Mouse (Mus musculus): Measurements from ENCODE around the gene B830017H08Rik. TPM values are rescaled to one million over a fixed set of nuclear protein-coding genes. Genes with fewer than 3 reads are reported as not detected.
A peak's percentile ranks its signal among the peaks of the same experiment; 100 is the strongest.

Gene B830017H08Rik
- polyA plus RNA-seq (2014; fragmentation: Nextera tagmentation; extraction: Ambion mirVana), result not detected in 2 replicates

DNA sequence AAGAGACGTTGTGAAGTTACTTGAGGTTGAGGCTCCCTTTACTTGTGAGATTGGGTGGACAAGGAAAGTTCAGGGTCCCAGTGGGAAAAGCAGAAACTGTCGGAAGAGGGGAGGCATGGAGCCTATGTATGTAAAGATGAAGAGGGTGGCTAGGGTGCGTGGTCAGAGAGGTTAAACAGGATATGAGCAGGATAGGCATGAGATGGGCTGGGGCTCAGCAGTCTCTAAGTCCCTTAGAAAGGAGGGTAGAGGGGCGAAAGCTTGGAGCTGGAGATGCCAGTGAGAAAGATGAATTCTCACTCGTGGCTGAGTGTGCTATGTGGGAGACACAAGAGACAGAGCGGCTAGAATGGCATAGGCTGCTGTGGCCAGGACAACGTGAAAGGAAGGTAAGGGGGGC is at the start of gene B830017H08Rik:
Gene B830017H08Rik (plus strand): TSS at position 301 of the 400 bp plus-strand sequence.
- peak within 1 kb of the TSS; percentile 71 for H3K9ac ChIP-seq (replicated peaks; ENCODE audit: low read length)
- no peak for ATAC-seq (replicated peaks; ENCODE audit: insufficient number of reproducible peaks, low FRiP score, low TSS enrichment, low read depth)
- no peaks in the 10 kb centered on the region for H3K9me3 ChIP-seq (replicated peaks; ENCODE audit: control insufficient read depth, low read length)
- no peaks in the 10 kb centered on the region for H3K36me3 ChIP-seq (replicated peaks; ENCODE audit: control insufficient read depth, insufficient read depth, low read depth, low read length)
- 0 out of 2 replicates have a peak within 1 kb of the TSS, but pooled peaks have one; percentile 20 for H3K27ac ChIP-seq (replicated peaks; ENCODE audit: low read depth, low read length)
- peaks cover 5% of the 10 kb centered on the region; the same call in 1 of the 2 replicates for H3K4me1 ChIP-seq (ENCODE audit: control insufficient read depth, insufficient read depth, low read length)
- H3K4me2 ChIP-seq (ENCODE audit: low read depth, low read length), result peak within 1 kb of the TSS; percentile 99
- WGBS, result 20% methylated on average over 7 of the region's 7 CpGs
- peak within 1 kb of the TSS; percentile 60 for H3K4me3 ChIP-seq (ENCODE audit: low read depth, low read length)
- DNase-seq (ENCODE audit: low spot score), result no peak
- H3K27me3 ChIP-seq (ENCODE audit: control insufficient read depth, insufficient read depth, low read length), result peaks cover 54% of the 10 kb centered on the region

DNA sequence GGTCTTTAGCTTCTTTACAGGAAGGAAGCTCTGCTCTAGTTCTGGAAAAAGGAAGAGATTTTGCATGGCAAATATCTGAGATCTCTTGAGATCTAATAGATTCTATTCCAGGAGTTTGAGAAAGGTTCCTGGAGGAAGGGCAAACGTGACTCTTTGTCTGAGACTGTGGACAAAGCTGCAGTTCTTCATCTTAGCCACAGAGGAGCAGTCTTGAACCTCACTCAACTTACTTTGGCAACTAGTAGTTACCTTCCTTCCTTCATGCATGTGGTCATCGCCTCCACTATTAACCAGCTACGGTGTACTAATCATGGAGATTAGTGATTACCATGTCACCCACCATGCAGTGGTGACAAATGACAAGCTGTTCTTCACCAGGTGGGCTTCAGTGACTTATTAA is 47.6 kb upstream of the B830017H08Rik start:
- peak; percentile 29 for DNase-seq (ENCODE audit: low spot score)
- no peaks in the 10 kb centered on the region for H3K27me3 ChIP-seq (ENCODE audit: control insufficient read depth, insufficient read depth, low read length)
- ATAC-seq (replicated peaks; ENCODE audit: insufficient number of reproducible peaks, low FRiP score, low TSS enrichment, low read depth), result no peak
- H3K36me3 ChIP-seq (replicated peaks; ENCODE audit: control insufficient read depth, insufficient read depth, low read depth, low read length), result peaks cover 4% of the 10 kb centered on the region; the same call in 1 of the 2 replicates
- H3K4me2 ChIP-seq (ENCODE audit: low read depth, low read length), result no peak overlapping the region
- H3K4me3 ChIP-seq (ENCODE audit: low read depth, low read length), result no peak overlapping the region
- no peaks in the 10 kb centered on the region for H3K4me1 ChIP-seq (ENCODE audit: control insufficient read depth, insufficient read depth, low read length)
- H3K27ac ChIP-seq (replicated peaks; ENCODE audit: low read depth, low read length), result no peak overlapping the region
- H3K9ac ChIP-seq (replicated peaks; ENCODE audit: low read length), result no peak overlapping the region
- no peaks in the 10 kb centered on the region for H3K9me3 ChIP-seq (replicated peaks; ENCODE audit: control insufficient read depth, low read length)
- 58% methylated on average over 3 of the region's 3 CpGs for WGBS

- Histone ChIP-seq H3K4me3 (ENCODE audit: low read depth, low read length) (no peak overlapping the region), H3K4me1 (ENCODE audit: control insufficient read depth, insufficient read depth, low read length) (no peaks in the 10 kb centered on the region; the same call in 1 of the 2 replicates), H3K9ac (replicated peaks; ENCODE audit: low read length) (no peak overlapping the region), H3K4me2 (ENCODE audit: low read depth, low read length) (no peak overlapping the region), H3K36me3 (replicated peaks; ENCODE audit: control insufficient read depth, insufficient read depth, low read depth, low read length) (no peaks in the 10 kb centered on the region; the same call in none of the 2 replicates), H3K9me3 (replicated peaks; ENCODE audit: control insufficient read depth, low read length) (no peaks in the 10 kb centered on the region), H3K27me3 (ENCODE audit: control insufficient read depth, insufficient read depth, low read length) (peaks cover 4% of the 10 kb centered on the region), H3K27ac (replicated peaks; ENCODE audit: low read depth, low read length) (no peak overlapping the region)
- no peak for DNase-seq (ENCODE audit: low spot score)
- ATAC-seq (replicated peaks; ENCODE audit: insufficient number of reproducible peaks, low FRiP score, low TSS enrichment, low read depth), result no peak
- WGBS, result 79% methylated on average over 3 of the region's 3 CpGs
Observed at GRCm38 (mm10) chr16:17792728-17793127, 40.2 kb upstream of the B830017H08Rik start.

- no peak overlapping the region for H3K4me3 ChIP-seq (ENCODE audit: low read depth, low read length)
- no peak overlapping the region for H3K9ac ChIP-seq (replicated peaks; ENCODE audit: low read length)
- H3K27ac ChIP-seq (replicated peaks; ENCODE audit: low read depth, low read length), result no peak overlapping the region
- peaks cover 7% of the 10 kb centered on the region for H3K27me3 ChIP-seq (ENCODE audit: control insufficient read depth, insufficient read depth, low read length)
- H3K4me2 ChIP-seq (ENCODE audit: low read depth, low read length), result no peak overlapping the region
- DNase-seq (ENCODE audit: low spot score) (no peak), ATAC-seq (replicated peaks; ENCODE audit: insufficient number of reproducible peaks, low FRiP score, low TSS enrichment, low read depth) (no peak)
- H3K9me3 ChIP-seq (replicated peaks; ENCODE audit: control insufficient read depth, low read length), result no peaks in the 10 kb centered on the region
- H3K4me1 ChIP-seq (ENCODE audit: control insufficient read depth, insufficient read depth, low read length), result no peaks in the 10 kb centered on the region; the same call in 1 of the 2 replicates
- no peaks in the 10 kb centered on the region; the same call in none of the 2 replicates for H3K36me3 ChIP-seq (replicated peaks; ENCODE audit: control insufficient read depth, insufficient read depth, low read depth, low read length)
- 85% methylated on average over 4 of the region's 4 CpGs for WGBS
Observed at GRCm38 (mm10) chr16:17794047-17794446, 38.9 kb upstream of the B830017H08Rik start.

GRCm38 (mm10) chr16:17795643-17796042 is 37.3 kb upstream of the B830017H08Rik start:
- no peaks in the 10 kb centered on the region; the same call in 1 of the 2 replicates for H3K36me3 ChIP-seq (replicated peaks; ENCODE audit: control insufficient read depth, insufficient read depth, low read depth, low read length)
- DNase-seq (ENCODE audit: low spot score) (no peak), ATAC-seq (replicated peaks; ENCODE audit: insufficient number of reproducible peaks, low FRiP score, low TSS enrichment, low read depth) (no peak)
- H3K4me2 ChIP-seq (ENCODE audit: low read depth, low read length), result no peak overlapping the region
- no peaks in the 10 kb centered on the region for H3K9me3 ChIP-seq (replicated peaks; ENCODE audit: control insufficient read depth, low read length)
- H3K27me3 ChIP-seq (ENCODE audit: control insufficient read depth, insufficient read depth, low read length), result peaks cover 14% of the 10 kb centered on the region
- 67% methylated on average over 5 of the region's 5 CpGs for WGBS
- no peak overlapping the region for H3K27ac ChIP-seq (replicated peaks; ENCODE audit: low read depth, low read length)
- H3K4me1 ChIP-seq (ENCODE audit: control insufficient read depth, insufficient read depth, low read length), result no peaks in the 10 kb centered on the region; the same call in 1 of the 2 replicates
- no peak overlapping the region for H3K9ac ChIP-seq (replicated peaks; ENCODE audit: low read length)
- no peak overlapping the region for H3K4me3 ChIP-seq (ENCODE audit: low read depth, low read length)

- DNase-seq (ENCODE audit: low spot score), result no peak
- no peaks in the 10 kb centered on the region; the same call in 1 of the 2 replicates for H3K4me1 ChIP-seq (ENCODE audit: control insufficient read depth, insufficient read depth, low read length)
- peak overlapping the region; percentile 94 for H3K27ac ChIP-seq (replicated peaks; ENCODE audit: low read depth, low read length)
- peak overlapping the region; percentile 94 for H3K9ac ChIP-seq (replicated peaks; ENCODE audit: low read length)
- H3K4me2 ChIP-seq (ENCODE audit: low read depth, low read length), result peak overlapping the region; percentile 87
- ATAC-seq (replicated peaks; ENCODE audit: insufficient number of reproducible peaks, low FRiP score, low TSS enrichment, low read depth), result no peak
- H3K9me3 ChIP-seq (replicated peaks; ENCODE audit: control insufficient read depth, low read length), result no peaks in the 10 kb centered on the region
- peaks cover 17% of the 10 kb centered on the region for H3K27me3 ChIP-seq (ENCODE audit: control insufficient read depth, insufficient read depth, low read length)
- no peaks in the 10 kb centered on the region; the same call in 1 of the 2 replicates for H3K36me3 ChIP-seq (replicated peaks; ENCODE audit: control insufficient read depth, insufficient read depth, low read depth, low read length)
- H3K4me3 ChIP-seq (ENCODE audit: low read depth, low read length), result peak overlapping the region; percentile 79
Observed at GRCm38 (mm10) chr16:17796519-17796918, 36.4 kb upstream of the B830017H08Rik start.

GRCm38 (mm10) chr16:17796971-17797811 is 35.7 kb upstream of the B830017H08Rik start, which contains the start of gene Scarf2:
Gene Scarf2, plus strand, starts transcription at chr16:17797282.
- Histone ChIP-seq H3K4me2 (ENCODE audit: low read depth, low read length) (peak within 1 kb of the TSS; percentile 87), H3K27ac (replicated peaks; ENCODE audit: low read depth, low read length) (peak within 1 kb of the TSS; percentile 94), H3K9ac (replicated peaks; ENCODE audit: low read length) (peak within 1 kb of the TSS; percentile 94), H3K4me3 (ENCODE audit: low read depth, low read length) (peak within 1 kb of the TSS; percentile 79), H3K36me3 (replicated peaks; ENCODE audit: control insufficient read depth, insufficient read depth, low read depth, low read length) (no peaks in the 10 kb centered on the region; the same call in 1 of the 2 replicates), H3K9me3 (replicated peaks; ENCODE audit: control insufficient read depth, low read length) (no peaks in the 10 kb centered on the region), H3K27me3 (ENCODE audit: control insufficient read depth, insufficient read depth, low read length) (peaks cover 24% of the 10 kb centered on the region), H3K4me1 (ENCODE audit: control insufficient read depth, insufficient read depth, low read length) (peaks cover 6% of the 10 kb centered on the region)
- WGBS, result under 1% methylated on average over 56 of the region's 81 CpGs
- peak; percentile 37 for ATAC-seq (replicated peaks; ENCODE audit: insufficient number of reproducible peaks, low FRiP score, low TSS enrichment, low read depth)
- DNase-seq (ENCODE audit: low spot score), result peak; percentile 79
